Comparison of ENCODE assay signal across 9 mouse cellular contexts in genomic region chr4:111691057-111691543, GRCm38 (mm10). TPM values are rescaled to one million over a fixed set of nuclear protein-coding genes. Genes with fewer than 3 reads are reported as not detected.
DNase-seq lines count a peak whose midpoint lies in the region; ATAC-seq and TF ChIP-seq lines count a peak whose summit lies in the region.
"Had no signal": no experiment of that assay in that cellular context is flagged by ENCODE, and none has a peak within 500 bp of the region (broad histone marks: within the 10 kb centered on the region; RNA-seq: fewer than 3 reads in every experiment).

No protein-coding gene starts in this region.

- no peak overlapping the region for H3K27ac ChIP-seq in forebrain, embryonic 14.5 days (ENCODE audit: low read depth, low read length)
- H3K27ac ChIP-seq in midbrain, postnatal 0 days (ENCODE audit: low read depth, low read length): no peak overlapping the region
- H3K27ac ChIP-seq: liver, embryonic 14.5 days had no signal

- no peak overlapping the region for H3K9ac ChIP-seq in forebrain, embryonic 14.5 days (ENCODE audit: low read length)
- no peak overlapping the region for H3K9ac ChIP-seq in midbrain, postnatal 0 days (replicated peaks; ENCODE audit: low read length, poor library complexity, severe bottlenecking)
- H3K9ac ChIP-seq: liver, embryonic 14.5 days had no signal

- peaks cover 11% of the 10 kb centered on the region for H3K4me1 ChIP-seq in forebrain, embryonic 14.5 days (ENCODE audit: control insufficient read depth, insufficient read depth, low read length)
- no peaks in the 10 kb centered on the region for H3K4me1 ChIP-seq in midbrain, postnatal 0 days (ENCODE audit: insufficient read depth, low read length)

- in situ Hi-C loops in Patski (cut with MboI; ENCODE audit: low pct_unique_long_range_greater_than_20kb): no loop called here

- DNase-seq in kidney, postnatal 14 days: peak; percentile 7
- no peak for DNase-seq in kidney, adult 8-10 months
- no peak for DNase-seq in Patski (ENCODE audit: low read depth, low spot score)
- peak; percentile 86 for DNase-seq in forebrain, embryonic 14.5 days (ENCODE audit: low spot score)
- peak; percentile 76 for DNase-seq in midbrain, postnatal 0 days (ENCODE audit: low spot score)
- no peak for DNase-seq in layer of hippocampus, postnatal 14 days (ENCODE audit: low spot score in 2 of 2)
- DNase-seq in embryo, embryonic 11 days: no peak
- DNase-seq in spleen, postnatal 14 days (ENCODE audit: low spot score in 2 of 2): no peak

- POLR2A ChIA-PET in Patski (lab: Charles Lee): no interaction called here

- no peak overlapping the region for H3K4me3 ChIP-seq in forebrain, embryonic 14.5 days (ENCODE audit: low read depth, low read length)
- H3K4me3 ChIP-seq in midbrain, postnatal 0 days (ENCODE audit: low read depth, low read length): no peak overlapping the region

- ATAC-seq in Patski: peak; percentile 58
- peak; percentile 71 for ATAC-seq in forebrain, embryonic 14.5 days
- no peak; the same call in 1 of the 2 replicates for ATAC-seq in midbrain, postnatal 0 days (ENCODE audit: low FRiP score)

- CTCF ChIA-PET in Patski (lab: Charles Lee): interaction anchor here (1.8 kb wide), 1 partner anchor 12 kb away, joined by 4 read pairs; no protein-coding TSS in a partner anchor

- no peak overlapping the region for H3K4me2 ChIP-seq in forebrain, embryonic 14.5 days (ENCODE audit: low read length)
- no peak overlapping the region for H3K4me2 ChIP-seq in midbrain, postnatal 0 days (ENCODE audit: low read depth, low read length, poor library complexity, severe bottlenecking)

- TF ChIP-seq CTCF in Patski (IDR thresholded peaks at IDR 0.05): no peak
- TF ChIP-seq CTCF in midbrain, postnatal 0 days (IDR thresholded peaks at IDR 0.05): no peak

- H3K36me3 ChIP-seq in forebrain, embryonic 14.5 days (ENCODE audit: control insufficient read depth, insufficient read depth, low read length): no peaks in the 10 kb centered on the region
- H3K36me3 ChIP-seq in midbrain, postnatal 0 days (ENCODE audit: insufficient read depth, low read length): no peaks in the 10 kb centered on the region

- H3K9me3 ChIP-seq in forebrain, embryonic 14.5 days (replicated peaks; ENCODE audit: control insufficient read depth, low read length): no peaks in the 10 kb centered on the region
- H3K9me3 ChIP-seq in midbrain, postnatal 0 days (ENCODE audit: low read length): no peaks in the 10 kb centered on the region

- H3K27me3 ChIP-seq in Patski: no peaks in the 10 kb centered on the region
- H3K27me3 ChIP-seq in forebrain, embryonic 14.5 days (replicated peaks; ENCODE audit: control insufficient read depth, insufficient read depth, low read length): peaks cover 16% of the 10 kb centered on the region
- no peaks in the 10 kb centered on the region for H3K27me3 ChIP-seq in midbrain, postnatal 0 days (ENCODE audit: insufficient read depth, low read length)

- WGBS in forebrain, embryonic 14.5 days: 18% methylated on average over 5 of the region's 5 CpGs
- WGBS in midbrain, postnatal 0 days: 34% methylated on average over 5 of the region's 5 CpGs

RNA-seq across cellular contexts. Expression of gene Spata6, which starts 28.7 kb away (rescaled TPM):
- 37.8 TPM for polyA plus RNA-seq in Patski (2021)
- 10.4 and 11.0 TPM in 2 replicates for polyA plus RNA-seq in forebrain, embryonic 14.5 days (2014; fragmentation: Nextera tagmentation; extraction: Ambion mirVana)
- 14.4 and 20.9 TPM in 2 replicates for total RNA-seq in midbrain, postnatal 0 days (2014; rRNA removed)
- polyA plus RNA-seq in midbrain, postnatal 0 days (2015; fragmentation: Nextera tagmentation; extraction: Ambion mirVana): 14.5 and 15.2 TPM in 2 replicates
- 1 to 10 TPM; 3.8 to 5.1 TPM for total RNA-seq in layer of hippocampus, postnatal 14 days (2021)

Comparison
In these comparisons a context has a peak if more than half of its experiments do, and no peak if none do; other contexts are left out.
1. DNase-seq: peak in kidney, postnatal 14 days (single experiment), forebrain, embryonic 14.5 days (single experiment) and midbrain, postnatal 0 days (single experiment); none in kidney, adult 8-10 months (0 of 2), Patski (single experiment), layer of hippocampus, postnatal 14 days (0 of 2), embryo, embryonic 11 days (single experiment) and spleen, postnatal 14 days (0 of 2).